Mouse (Mus musculus): ENCODE measurements around the gene Fbxw5. TPM values are rescaled to one million over a fixed set of nuclear protein-coding genes. Genes with fewer than 3 reads are reported as not detected.

Fbxw5 gene
- polyA plus RNA-seq, 1 experiment from 2014 or later: 88.3 TPM

- Histone ChIP-seq H3K27ac (ENCODE audit: low read depth, low read length) (no peak overlapping the region), H3K36me3 (ENCODE audit: control insufficient read depth, insufficient read depth, low read length) (no peaks in the 10 kb centered on the region), H3K27me3 (ENCODE audit: control insufficient read depth, insufficient read depth, low read length) (no peaks in the 10 kb centered on the region), H3K4me2 (ENCODE audit: low read depth) (no peak overlapping the region), H3K4me3 (ENCODE audit: low read depth, low read length) (no peak overlapping the region), H3K9me3 (ENCODE audit: control insufficient read depth, low read length) (no peaks in the 10 kb centered on the region), H3K4me1 (ENCODE audit: control insufficient read depth, insufficient read depth, low read length) (no peaks in the 10 kb centered on the region), H3K9ac (ENCODE audit: low read length) (no peak overlapping the region)
- DNase-seq (ENCODE audit: low spot score): no peak
- ATAC-seq (ENCODE audit: insufficient read depth, low FRiP score, low TSS enrichment): no peak
- WGBS: 74% methylated on average over 6 of the region's 6 CpGs
These were observed 12.4 kb upstream of the Fbxw5 start for GRCm38 (mm10) chr2:25487965-25488670.

GRCm38 (mm10) chr2:25488671-25489068 lies 11.9 kb upstream of the Fbxw5 start:
- WGBS: 80% methylated on average over 7 of the region's 7 CpGs
- no peaks in the 10 kb centered on the region for H3K4me1 ChIP-seq (ENCODE audit: control insufficient read depth, insufficient read depth, low read length)
- DNase-seq (ENCODE audit: low spot score) (no peak), ATAC-seq (ENCODE audit: insufficient read depth, low FRiP score, low TSS enrichment) (no peak)
- H3K36me3 ChIP-seq (ENCODE audit: control insufficient read depth, insufficient read depth, low read length): no peaks in the 10 kb centered on the region
- H3K4me3 ChIP-seq (ENCODE audit: low read depth, low read length): no peak overlapping the region
- no peak overlapping the region for H3K27ac ChIP-seq (ENCODE audit: low read depth, low read length)
- H3K9me3 ChIP-seq (ENCODE audit: control insufficient read depth, low read length): no peaks in the 10 kb centered on the region
- H3K4me2 ChIP-seq (ENCODE audit: low read depth): no peak overlapping the region
- H3K27me3 ChIP-seq (ENCODE audit: control insufficient read depth, insufficient read depth, low read length): no peaks in the 10 kb centered on the region
- no peak overlapping the region for H3K9ac ChIP-seq (ENCODE audit: low read length)

GRCm38 (mm10) chr2:25492988-25493387 lies 7.6 kb upstream of the Fbxw5 start:
- no peak overlapping the region for H3K9ac ChIP-seq (ENCODE audit: low read length)
- H3K4me3 ChIP-seq (ENCODE audit: low read depth, low read length): no peak overlapping the region
- DNase-seq (ENCODE audit: low spot score) (no peak), ATAC-seq (ENCODE audit: insufficient read depth, low FRiP score, low TSS enrichment) (no peak)
- no peaks in the 10 kb centered on the region for H3K27me3 ChIP-seq (ENCODE audit: control insufficient read depth, insufficient read depth, low read length)
- no peak overlapping the region for H3K4me2 ChIP-seq (ENCODE audit: low read depth)
- no peaks in the 10 kb centered on the region for H3K4me1 ChIP-seq (ENCODE audit: control insufficient read depth, insufficient read depth, low read length)
- WGBS: 83% methylated on average over 5 of the region's 5 CpGs
- no peaks in the 10 kb centered on the region for H3K36me3 ChIP-seq (ENCODE audit: control insufficient read depth, insufficient read depth, low read length)
- no peaks in the 10 kb centered on the region for H3K9me3 ChIP-seq (ENCODE audit: control insufficient read depth, low read length)
- H3K27ac ChIP-seq (ENCODE audit: low read depth, low read length): no peak overlapping the region

- no peaks in the 10 kb centered on the region for H3K4me1 ChIP-seq (ENCODE audit: control insufficient read depth, insufficient read depth, low read length)
- WGBS: 85% methylated on average over 5 of the region's 5 CpGs
- H3K27me3 ChIP-seq (ENCODE audit: control insufficient read depth, insufficient read depth, low read length): no peaks in the 10 kb centered on the region
- no peak within 1 kb of the TSS for H3K27ac ChIP-seq (ENCODE audit: low read depth, low read length)
- H3K9ac ChIP-seq (ENCODE audit: low read length): no peak within 1 kb of the TSS
- H3K4me2 ChIP-seq (ENCODE audit: low read depth): no peak within 1 kb of the TSS
- DNase-seq (ENCODE audit: low spot score) (no peak), ATAC-seq (ENCODE audit: insufficient read depth, low FRiP score, low TSS enrichment) (no peak)
- no peaks in the 10 kb centered on the region for H3K9me3 ChIP-seq (ENCODE audit: control insufficient read depth, low read length)
- H3K36me3 ChIP-seq (ENCODE audit: control insufficient read depth, insufficient read depth, low read length): no peaks in the 10 kb centered on the region
- no peak within 1 kb of the TSS for H3K4me3 ChIP-seq (ENCODE audit: low read depth, low read length)
These were observed 7.0 kb upstream of the Fbxw5 start, which contains the start of gene Lcn12 for GRCm38 (mm10) chr2:25493476-25493961. Gene Lcn12, minus strand, starts transcription at chr2:25493911.

- no peak for DNase-seq (ENCODE audit: low spot score)
- peaks cover 1% of the 10 kb centered on the region; the same call in 1 of the 2 replicates for H3K4me1 ChIP-seq (ENCODE audit: control insufficient read depth, insufficient read depth, low read length)
- no peaks in the 10 kb centered on the region for H3K9me3 ChIP-seq (ENCODE audit: control insufficient read depth, low read length)
These were observed 4.1 kb upstream of the Fbxw5 start for GRCm38 (mm10) chr2:25496462-25496861.

GRCm38 (mm10) chr2:25497846-25498575 lies 2.5 kb upstream of the Fbxw5 start:
- WGBS: 61% methylated on average over 6 of the region's 6 CpGs
- Histone ChIP-seq H3K27ac (ENCODE audit: low read depth, low read length) (no peak overlapping the region), H3K36me3 (ENCODE audit: control insufficient read depth, insufficient read depth, low read length) (no peaks in the 10 kb centered on the region; the same call in 1 of the 2 replicates), H3K27me3 (ENCODE audit: control insufficient read depth, insufficient read depth, low read length) (no peaks in the 10 kb centered on the region), H3K4me3 (ENCODE audit: low read depth, low read length) (no peak overlapping the region), H3K9ac (ENCODE audit: low read length) (no peak overlapping the region), H3K9me3 (ENCODE audit: control insufficient read depth, low read length) (no peaks in the 10 kb centered on the region), H3K4me2 (ENCODE audit: low read depth) (no peak overlapping the region), H3K4me1 (ENCODE audit: control insufficient read depth, insufficient read depth, low read length) (peaks cover 8% of the 10 kb centered on the region; the same call in 1 of the 2 replicates)
- no peak for DNase-seq (ENCODE audit: low spot score)
- no peak for ATAC-seq (ENCODE audit: insufficient read depth, low FRiP score, low TSS enrichment)

More at GRCm38 (mm10) chr2:25496462-25496861, 4.1 kb upstream of the Fbxw5 start:
- 46% methylated on average over 4 of the region's 4 CpGs for WGBS
- Histone ChIP-seq H3K9ac (ENCODE audit: low read length) (no peak overlapping the region), H3K4me2 (ENCODE audit: low read depth) (no peak overlapping the region), H3K27me3 (ENCODE audit: control insufficient read depth, insufficient read depth, low read length) (no peaks in the 10 kb centered on the region), H3K4me3 (ENCODE audit: low read depth, low read length) (no peak overlapping the region), H3K27ac (ENCODE audit: low read depth, low read length) (no peak overlapping the region), H3K36me3 (ENCODE audit: control insufficient read depth, insufficient read depth, low read length) (no peaks in the 10 kb centered on the region)
- ATAC-seq (ENCODE audit: insufficient read depth, low FRiP score, low TSS enrichment): no peak

GRCm38 (mm10) chr2:25498622-25499478 lies 1.7 kb upstream of the Fbxw5 start:
- 73% methylated on average over 15 of the region's 15 CpGs for WGBS
- H3K9me3 ChIP-seq (ENCODE audit: control insufficient read depth, low read length): no peaks in the 10 kb centered on the region
- DNase-seq (ENCODE audit: low spot score) (no peak), ATAC-seq (ENCODE audit: insufficient read depth, low FRiP score, low TSS enrichment) (no peak)
- H3K4me3 ChIP-seq (ENCODE audit: low read depth, low read length): no peak overlapping the region
- 0 out of 2 replicates have a peak overlapping the region, but pooled peaks have one; percentile 1 for H3K9ac ChIP-seq (ENCODE audit: low read length)
- no peak overlapping the region for H3K27ac ChIP-seq (ENCODE audit: low read depth, low read length)
- peaks cover 8% of the 10 kb centered on the region; the same call in 1 of the 2 replicates for H3K4me1 ChIP-seq (ENCODE audit: control insufficient read depth, insufficient read depth, low read length)
- no peaks in the 10 kb centered on the region for H3K27me3 ChIP-seq (ENCODE audit: control insufficient read depth, insufficient read depth, low read length)
- H3K36me3 ChIP-seq (ENCODE audit: control insufficient read depth, insufficient read depth, low read length): peaks cover 2% of the 10 kb centered on the region; the same call in 1 of the 2 replicates
- no peak overlapping the region for H3K4me2 ChIP-seq (ENCODE audit: low read depth)

- ATAC-seq (ENCODE audit: insufficient read depth, low FRiP score, low TSS enrichment) (peak; percentile 51), DNase-seq (ENCODE audit: low spot score) (no peak)
- Histone ChIP-seq H3K4me3 (ENCODE audit: low read depth, low read length) (peak overlapping the region; percentile 67), H3K9ac (ENCODE audit: low read length) (peak overlapping the region; percentile 54), H3K27ac (ENCODE audit: low read depth, low read length) (no peak overlapping the region), H3K4me1 (ENCODE audit: control insufficient read depth, insufficient read depth, low read length) (peaks cover 8% of the 10 kb centered on the region; the same call in 1 of the 2 replicates), H3K4me2 (ENCODE audit: low read depth) (peak overlapping the region; percentile 47), H3K27me3 (ENCODE audit: control insufficient read depth, insufficient read depth, low read length) (no peaks in the 10 kb centered on the region), H3K9me3 (ENCODE audit: control insufficient read depth, low read length) (no peaks in the 10 kb centered on the region), H3K36me3 (ENCODE audit: control insufficient read depth, insufficient read depth, low read length) (peaks cover 7% of the 10 kb centered on the region)
- 72% methylated on average over 6 of the region's 6 CpGs for WGBS
These were observed 427 bp upstream of the Fbxw5 start for GRCm38 (mm10) chr2:25500071-25500575.

Data from neural tube, embryonic 11.5 days (tissue).